Mouse (Mus musculus): ENCODE data around the gene Usp53. TPM values are rescaled to one million over a fixed set of nuclear protein-coding genes. Genes with fewer than 3 reads are reported as not detected.
A peak's percentile ranks its signal among the peaks of the same experiment; 100 is the strongest.

The Usp53 gene
- polyA plus RNA-seq, 1 experiment from 2014 or later = 10.9 TPM

DNA sequence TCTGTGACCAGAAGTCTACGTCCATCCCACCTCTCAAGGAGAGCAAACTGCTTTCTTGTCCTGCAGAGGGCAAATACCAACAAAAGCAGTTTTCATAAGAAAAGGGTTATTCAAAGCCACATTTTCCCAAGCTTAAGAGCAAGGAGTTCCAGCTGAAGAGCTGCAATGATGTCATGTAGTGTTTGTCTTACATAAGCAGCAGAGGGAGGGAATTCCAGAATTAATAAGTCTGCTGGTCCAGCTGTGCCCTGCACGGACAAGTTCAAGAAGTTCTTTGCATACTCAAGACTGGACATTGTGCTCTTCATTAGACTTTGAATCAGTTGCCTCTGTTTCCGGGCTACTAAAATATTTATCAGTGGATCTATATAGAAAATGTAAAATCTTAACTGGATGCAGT is 16.7 kb upstream of the Usp53 start:
- Histone ChIP-seq H3K27ac (ENCODE audit: low read depth, low read length) (no peak overlapping the region), H3K4me2 (replicated peaks; ENCODE audit: low read depth, low read length) (no peak overlapping the region), H3K9ac (ENCODE audit: low read depth, low read length) (no peak overlapping the region), H3K27me3 (ENCODE audit: control insufficient read depth, insufficient read depth, low read length) (no peaks in the 10 kb centered on the region), H3K9me3 (ENCODE audit: control insufficient read depth, low read length) (no peaks in the 10 kb centered on the region), H3K4me1 (replicated peaks; ENCODE audit: control insufficient read depth, insufficient read depth, low read length) (no peaks in the 10 kb centered on the region), H3K4me3 (ENCODE audit: low read depth, low read length) (no peak overlapping the region), H3K36me3 (ENCODE audit: control insufficient read depth, insufficient read depth, low read length) (no peaks in the 10 kb centered on the region)
- ATAC-seq (ENCODE audit: low FRiP score) (no peak), DNase-seq (ENCODE audit: low spot score) (no peak)
- 65% methylated on average over 3 of the region's 3 CpGs for WGBS

DNA sequence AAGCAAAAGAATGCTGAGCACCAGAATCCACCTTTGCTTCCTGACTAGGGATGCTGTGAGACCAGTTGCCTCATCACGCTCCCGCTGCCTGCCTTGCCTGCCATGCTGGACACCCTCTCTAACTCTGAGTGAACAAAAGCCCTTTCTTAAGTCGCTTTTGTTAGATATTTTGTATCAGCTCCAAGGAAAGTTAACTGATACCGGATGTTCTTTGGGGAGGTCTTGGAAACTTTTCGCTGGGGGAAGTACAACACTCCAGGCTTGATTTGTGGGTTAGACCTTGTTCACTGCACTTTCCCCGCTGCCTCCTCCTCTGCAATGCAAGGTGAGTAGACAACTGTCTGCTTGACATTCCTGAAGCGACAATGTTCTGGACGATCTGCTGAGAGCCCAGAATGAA is 14.2 kb upstream of the Usp53 start:
- Histone ChIP-seq H3K4me3 (ENCODE audit: low read depth, low read length) (no peak overlapping the region), H3K9ac (ENCODE audit: low read depth, low read length) (no peak overlapping the region), H3K36me3 (ENCODE audit: control insufficient read depth, insufficient read depth, low read length) (no peaks in the 10 kb centered on the region), H3K4me1 (replicated peaks; ENCODE audit: control insufficient read depth, insufficient read depth, low read length) (no peaks in the 10 kb centered on the region), H3K27me3 (ENCODE audit: control insufficient read depth, insufficient read depth, low read length) (no peaks in the 10 kb centered on the region), H3K27ac (ENCODE audit: low read depth, low read length) (no peak overlapping the region), H3K4me2 (replicated peaks; ENCODE audit: low read depth, low read length) (no peak overlapping the region), H3K9me3 (ENCODE audit: control insufficient read depth, low read length) (no peaks in the 10 kb centered on the region)
- DNase-seq (ENCODE audit: low spot score) = no peak
- no peak for ATAC-seq (ENCODE audit: low FRiP score)
- WGBS = 76% methylated on average over 8 of the region's 8 CpGs

DNA sequence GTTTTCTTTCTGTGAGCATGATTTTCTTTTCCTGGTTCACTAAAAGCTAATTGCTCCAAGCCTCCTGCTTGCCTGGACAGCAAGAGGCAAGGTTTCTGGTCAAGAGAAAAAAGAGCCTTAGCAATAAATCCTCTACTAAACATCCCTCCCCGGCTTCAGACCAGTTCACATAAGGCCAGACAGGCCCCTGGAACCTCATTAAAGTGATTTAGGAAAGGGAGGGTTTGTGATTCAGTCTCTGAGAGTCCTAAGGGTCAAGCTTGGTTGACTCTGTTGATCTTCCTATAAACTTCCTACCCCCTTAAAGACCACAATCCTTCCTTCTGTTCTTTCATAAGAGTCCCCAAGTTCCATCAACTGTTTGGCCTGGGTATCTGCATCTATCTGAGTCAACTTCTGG is 12.7 kb upstream of the Usp53 start:
- Histone ChIP-seq H3K4me2 (replicated peaks; ENCODE audit: low read depth, low read length) (no peak overlapping the region), H3K9me3 (ENCODE audit: control insufficient read depth, low read length) (no peaks in the 10 kb centered on the region), H3K27me3 (ENCODE audit: control insufficient read depth, insufficient read depth, low read length) (no peaks in the 10 kb centered on the region), H3K9ac (ENCODE audit: low read depth, low read length) (no peak overlapping the region), H3K36me3 (ENCODE audit: control insufficient read depth, insufficient read depth, low read length) (no peaks in the 10 kb centered on the region), H3K4me3 (ENCODE audit: low read depth, low read length) (no peak overlapping the region), H3K27ac (ENCODE audit: low read depth, low read length) (no peak overlapping the region), H3K4me1 (replicated peaks; ENCODE audit: control insufficient read depth, insufficient read depth, low read length) (no peaks in the 10 kb centered on the region)
- WGBS = 75% methylated on average over 1 of the region's 1 CpGs
- ATAC-seq (ENCODE audit: low FRiP score) (no peak), DNase-seq (ENCODE audit: low spot score) (no peak)

DNA sequence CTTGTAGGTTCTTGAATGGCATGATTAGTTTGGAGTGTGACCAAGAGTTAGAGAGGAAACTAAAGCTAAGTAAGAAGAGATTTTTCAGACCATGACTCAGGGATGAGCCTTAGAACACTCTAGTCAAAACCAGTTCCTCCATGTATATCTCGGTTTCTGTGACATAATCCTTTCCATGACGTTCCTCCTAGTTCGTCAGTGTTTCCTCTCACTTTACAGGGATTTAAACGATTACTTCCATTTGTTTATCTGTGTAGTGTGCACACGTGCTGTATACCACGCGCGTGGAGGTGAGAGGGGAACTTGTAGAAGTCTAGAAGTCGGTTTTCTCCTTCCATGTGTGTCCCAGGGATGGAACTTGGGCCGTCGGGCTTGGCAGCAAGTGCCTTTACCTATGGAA is 2.6 kb upstream of the Usp53 start:
- Histone ChIP-seq H3K27ac (ENCODE audit: low read depth, low read length) (no peak overlapping the region), H3K9me3 (ENCODE audit: control insufficient read depth, low read length) (no peaks in the 10 kb centered on the region), H3K9ac (ENCODE audit: low read depth, low read length) (no peak overlapping the region), H3K36me3 (ENCODE audit: control insufficient read depth, insufficient read depth, low read length) (no peaks in the 10 kb centered on the region), H3K27me3 (ENCODE audit: control insufficient read depth, insufficient read depth, low read length) (no peaks in the 10 kb centered on the region), H3K4me2 (replicated peaks; ENCODE audit: low read depth, low read length) (no peak overlapping the region), H3K4me3 (ENCODE audit: low read depth, low read length) (no peak overlapping the region), H3K4me1 (replicated peaks; ENCODE audit: control insufficient read depth, insufficient read depth, low read length) (no peaks in the 10 kb centered on the region)
- WGBS = 91% methylated on average over 11 of the region's 11 CpGs
- DNase-seq (ENCODE audit: low spot score) (no peak), ATAC-seq (ENCODE audit: low FRiP score) (no peak)

DNA sequence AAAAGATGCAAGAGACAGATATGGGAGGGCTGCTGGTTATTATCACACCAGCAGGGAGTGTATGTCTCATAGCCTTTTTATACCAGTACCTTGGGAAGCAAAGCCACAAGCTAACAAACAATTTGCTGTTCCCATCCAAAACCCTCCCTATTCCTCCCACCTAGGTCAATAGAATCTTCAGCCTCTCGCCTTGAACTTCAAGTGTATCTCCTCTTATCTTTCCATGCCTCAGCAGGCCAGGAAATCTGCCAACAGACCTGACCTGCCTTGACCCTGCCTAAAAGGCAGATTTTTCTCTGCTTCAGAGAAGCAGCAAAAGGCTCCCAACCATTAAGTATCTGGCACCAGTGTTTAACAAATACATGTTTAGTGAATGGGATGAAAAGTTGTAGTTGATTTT is 2.1 kb upstream of the Usp53 start:
- Histone ChIP-seq H3K9me3 (ENCODE audit: control insufficient read depth, low read length) (no peaks in the 10 kb centered on the region), H3K27ac (ENCODE audit: low read depth, low read length) (no peak overlapping the region), H3K4me1 (replicated peaks; ENCODE audit: control insufficient read depth, insufficient read depth, low read length) (no peaks in the 10 kb centered on the region), H3K36me3 (ENCODE audit: control insufficient read depth, insufficient read depth, low read length) (no peaks in the 10 kb centered on the region), H3K4me3 (ENCODE audit: low read depth, low read length) (no peak overlapping the region), H3K9ac (ENCODE audit: low read depth, low read length) (no peak overlapping the region), H3K27me3 (ENCODE audit: control insufficient read depth, insufficient read depth, low read length) (no peaks in the 10 kb centered on the region), H3K4me2 (replicated peaks; ENCODE audit: low read depth, low read length) (no peak overlapping the region)
- 62% methylated on average over 1 of the region's 1 CpGs for WGBS
- DNase-seq (ENCODE audit: low spot score) (no peak), ATAC-seq (ENCODE audit: low FRiP score) (no peak)

DNA sequence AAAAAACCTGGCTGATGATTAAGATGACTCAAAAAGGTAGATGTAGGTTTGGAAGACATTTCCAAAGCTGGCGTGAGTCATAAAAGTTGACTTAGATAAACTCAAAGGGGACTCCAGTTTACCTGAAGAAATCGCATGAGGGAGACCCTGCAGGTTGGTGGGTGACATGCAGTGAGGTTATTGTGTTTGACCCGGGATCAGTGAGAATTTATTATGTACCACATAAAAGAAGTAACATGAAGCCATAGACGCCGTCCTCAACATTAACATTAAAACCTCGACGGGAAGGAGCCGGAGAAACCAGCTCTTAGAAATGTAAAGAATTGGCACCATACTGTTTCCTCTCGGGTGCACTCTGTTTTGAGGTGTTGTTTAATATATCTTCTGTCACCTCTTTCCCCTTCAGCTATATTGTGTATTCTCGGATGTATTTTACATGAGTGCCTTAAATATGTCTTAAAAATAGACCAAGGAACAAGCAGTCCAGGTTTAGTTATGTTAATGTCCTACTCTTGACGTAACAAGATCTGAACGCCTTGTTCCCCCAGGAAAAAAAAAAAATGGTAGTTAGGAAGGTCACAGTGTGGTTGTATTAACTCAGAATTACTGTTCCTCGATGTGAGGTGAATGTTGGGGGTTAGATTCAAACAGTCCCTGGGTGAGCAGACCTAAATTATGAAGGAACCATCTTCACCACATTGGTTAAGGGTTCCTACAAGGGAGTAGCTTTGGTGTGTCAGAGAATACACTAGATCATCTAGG is 1.1 kb upstream of the Usp53 start:
- WGBS = 22% methylated on average over 13 of the region's 13 CpGs

DNA sequence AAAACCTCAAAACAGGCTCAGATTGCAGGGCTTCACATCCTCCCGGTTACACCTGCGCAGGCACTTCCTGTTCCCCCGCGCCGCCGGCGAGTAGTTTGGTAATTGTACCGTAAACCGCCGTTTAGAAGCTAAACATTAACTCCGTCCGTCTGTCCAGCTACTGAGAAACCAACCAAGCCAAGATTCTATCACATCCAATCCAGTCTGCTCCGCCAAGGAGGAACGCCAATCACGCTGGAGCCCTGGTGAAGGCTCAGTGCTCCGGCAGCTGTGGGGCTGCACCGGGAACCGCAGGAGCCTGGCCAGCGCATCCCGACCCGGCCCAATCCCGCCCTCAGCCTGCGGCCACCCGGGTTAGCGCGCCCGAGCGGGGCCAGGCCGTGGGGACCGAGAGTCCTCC is 461 bp downstream of the Usp53 start:
- Histone ChIP-seq H3K9ac (ENCODE audit: low read depth, low read length) (peak overlapping the region; percentile 91), H3K4me2 (replicated peaks; ENCODE audit: low read depth, low read length) (peak overlapping the region; percentile 54), H3K27ac (ENCODE audit: low read depth, low read length) (peak overlapping the region; percentile 82), H3K36me3 (ENCODE audit: control insufficient read depth, insufficient read depth, low read length) (no peaks in the 10 kb centered on the region), H3K4me3 (ENCODE audit: low read depth, low read length) (peak overlapping the region; percentile 71), H3K27me3 (ENCODE audit: control insufficient read depth, insufficient read depth, low read length) (no peaks in the 10 kb centered on the region), H3K9me3 (ENCODE audit: control insufficient read depth, low read length) (no peaks in the 10 kb centered on the region), H3K4me1 (replicated peaks; ENCODE audit: control insufficient read depth, insufficient read depth, low read length) (no peaks in the 10 kb centered on the region)
- under 1% methylated on average over 30 of the region's 30 CpGs for WGBS
- ATAC-seq (ENCODE audit: low FRiP score) = peak; percentile 88; the same call in 1 of the 2 replicates
- no peak for DNase-seq (ENCODE audit: low spot score)

More for the DNA sequence above, 1.1 kb upstream of the Usp53 start:
- no peak for ATAC-seq (ENCODE audit: low FRiP score)
- Histone ChIP-seq H3K4me1 (replicated peaks; ENCODE audit: control insufficient read depth, insufficient read depth, low read length) (no peaks in the 10 kb centered on the region), H3K27me3 (ENCODE audit: control insufficient read depth, insufficient read depth, low read length) (no peaks in the 10 kb centered on the region), H3K4me2 (replicated peaks; ENCODE audit: low read depth, low read length) (peak overlapping the region; percentile 54), H3K9me3 (ENCODE audit: control insufficient read depth, low read length) (no peaks in the 10 kb centered on the region), H3K9ac (ENCODE audit: low read depth, low read length) (peak overlapping the region; percentile 91; the same call in 1 of the 2 replicates), H3K36me3 (ENCODE audit: control insufficient read depth, insufficient read depth, low read length) (no peaks in the 10 kb centered on the region), H3K27ac (ENCODE audit: low read depth, low read length) (no peak overlapping the region), H3K4me3 (ENCODE audit: low read depth, low read length) (peak overlapping the region; percentile 71)
- peak; percentile 39 for DNase-seq (ENCODE audit: low spot score)

DNA sequence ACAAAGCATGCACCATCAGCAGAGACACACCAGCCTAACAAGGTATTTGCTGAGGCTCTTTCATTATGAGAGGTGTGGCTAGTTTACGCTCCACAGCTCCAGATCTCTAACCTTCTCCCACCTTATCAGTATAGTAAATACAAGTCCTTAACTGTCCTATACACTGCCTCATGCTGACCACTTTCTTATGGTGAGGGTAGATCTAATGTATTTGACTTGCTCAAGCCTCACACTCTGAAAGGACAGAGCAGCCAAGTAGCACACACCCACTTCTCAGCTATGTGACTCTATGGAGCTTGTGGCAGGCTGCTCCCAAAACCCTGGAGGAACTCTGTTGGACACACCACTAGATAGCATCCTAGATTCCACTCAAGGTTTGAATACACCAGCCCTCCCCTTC is 8.3 kb downstream of the Usp53 start:
- H3K27ac ChIP-seq (ENCODE audit: low read depth, low read length) = no peak overlapping the region
- H3K36me3 ChIP-seq (ENCODE audit: control insufficient read depth, insufficient read depth, low read length) = no peaks in the 10 kb centered on the region
- H3K27me3 ChIP-seq (ENCODE audit: control insufficient read depth, insufficient read depth, low read length) = no peaks in the 10 kb centered on the region
- DNase-seq (ENCODE audit: low spot score) (no peak), ATAC-seq (ENCODE audit: low FRiP score) (no peak)
- H3K9me3 ChIP-seq (ENCODE audit: control insufficient read depth, low read length) = no peaks in the 10 kb centered on the region
- H3K4me1 ChIP-seq (replicated peaks; ENCODE audit: control insufficient read depth, insufficient read depth, low read length) = no peaks in the 10 kb centered on the region
- 89% methylated on average over 1 of the region's 1 CpGs for WGBS
- H3K4me3 ChIP-seq (ENCODE audit: low read depth, low read length) = no peak overlapping the region
- H3K9ac ChIP-seq (ENCODE audit: low read depth, low read length) = no peak overlapping the region
- H3K4me2 ChIP-seq (replicated peaks; ENCODE audit: low read depth, low read length) = no peak overlapping the region

DNA sequence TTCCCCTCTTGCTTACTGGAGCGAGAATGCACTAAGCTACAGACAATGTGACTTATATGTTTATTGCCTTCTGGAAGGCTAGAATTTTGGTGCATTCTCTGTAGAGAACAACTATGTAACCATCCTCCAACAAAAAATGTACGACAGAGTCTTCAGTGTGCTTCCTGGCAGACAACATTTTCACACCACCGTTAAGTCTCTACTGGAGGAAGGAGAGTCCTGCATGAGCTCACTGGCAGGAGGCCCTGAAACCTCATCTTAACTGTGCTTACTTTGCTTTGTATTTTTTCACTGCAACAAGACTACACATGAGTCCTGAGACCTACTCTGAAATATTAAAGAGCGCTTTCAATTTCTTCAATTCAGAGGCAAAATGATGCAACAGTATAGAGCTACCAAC is 8.9 kb downstream of the Usp53 start:
- no peak for ATAC-seq (ENCODE audit: low FRiP score)
- no peak overlapping the region for H3K4me2 ChIP-seq (replicated peaks; ENCODE audit: low read depth, low read length)
- H3K9me3 ChIP-seq (ENCODE audit: control insufficient read depth, low read length) = no peaks in the 10 kb centered on the region
- H3K4me1 ChIP-seq (replicated peaks; ENCODE audit: control insufficient read depth, insufficient read depth, low read length) = no peaks in the 10 kb centered on the region
- WGBS = 87% methylated on average over 4 of the region's 4 CpGs
- no peak overlapping the region for H3K4me3 ChIP-seq (ENCODE audit: low read depth, low read length)
- H3K27me3 ChIP-seq (ENCODE audit: control insufficient read depth, insufficient read depth, low read length) = no peaks in the 10 kb centered on the region
- DNase-seq (ENCODE audit: low spot score) = no peak
- H3K9ac ChIP-seq (ENCODE audit: low read depth, low read length) = no peak overlapping the region
- H3K27ac ChIP-seq (ENCODE audit: low read depth, low read length) = no peak overlapping the region
- no peaks in the 10 kb centered on the region for H3K36me3 ChIP-seq (ENCODE audit: control insufficient read depth, insufficient read depth, low read length)

Data from hindbrain, embryonic 11.5 days (tissue).